Mouse (Mus musculus) heart, postnatal 36 days (tissue): ENCODE data around the gene Zfp385b. TPM values are rescaled to one million over a fixed set of nuclear protein-coding genes. Genes with fewer than 3 reads are reported as not detected.

Experiments used
- DNase-seq, 2 experiments: peaks; one replicate each; pipeline ENCODE4 v3.0.0; 2021 to 2022
- intact Hi-C: fragments of 180-260 bp; cut with DNase I; formaldehyde crosslinking; loops from one replicate; pipeline ENCODE4 v1.15.1; 2025
- total RNA-seq, 2 experiments: library from RNA; stranded (reverse); gene quantifications; 2 replicates each; pipeline ENCODE4 v1.2.3; 2021

The Zfp385b gene
- total RNA-seq, 2 experiments from 2014 or later = 8.7 to 9.7 TPM

GRCm38 (mm10) chr2:77528079-77528752, 291.2 kb downstream of the Zfp385b start:
- DNase-seq = no peak
- intact Hi-C loops = no loop called here

- no peak for DNase-seq
- intact Hi-C loops = no loop called here
Observed at GRCm38 (mm10) chr2:77527616-77528015, 291.8 kb downstream of the Zfp385b start.

DNA sequence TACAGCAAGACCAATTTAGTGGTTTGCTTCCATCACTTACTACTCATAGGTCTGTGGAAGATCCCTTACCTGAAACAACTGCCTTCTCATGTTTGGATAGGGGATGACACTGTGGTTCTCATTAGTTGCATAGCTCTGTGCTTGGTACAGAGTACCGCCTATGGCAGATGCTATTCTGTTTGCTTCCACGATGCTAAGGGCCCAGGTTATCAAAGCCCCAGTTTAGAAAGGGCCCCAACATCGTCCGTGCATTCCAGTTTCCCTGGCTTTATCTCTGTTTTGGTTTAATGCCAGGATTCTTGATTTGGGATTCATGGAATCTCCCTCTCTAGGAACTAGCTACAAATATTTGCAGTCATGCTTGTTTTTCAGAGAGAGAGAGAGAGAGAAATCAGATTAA, 292.6 kb downstream of the Zfp385b start:
- intact Hi-C loops = no loop called here
- DNase-seq = no peak

GRCm38 (mm10) chr2:77526301-77526700, 293.1 kb downstream of the Zfp385b start:
- intact Hi-C loops = no loop called here
- DNase-seq = no peak

- intact Hi-C loops = no loop called here
Observed at GRCm38 (mm10) chr2:77522223-77522622, 297.2 kb downstream of the Zfp385b start.

DNA sequence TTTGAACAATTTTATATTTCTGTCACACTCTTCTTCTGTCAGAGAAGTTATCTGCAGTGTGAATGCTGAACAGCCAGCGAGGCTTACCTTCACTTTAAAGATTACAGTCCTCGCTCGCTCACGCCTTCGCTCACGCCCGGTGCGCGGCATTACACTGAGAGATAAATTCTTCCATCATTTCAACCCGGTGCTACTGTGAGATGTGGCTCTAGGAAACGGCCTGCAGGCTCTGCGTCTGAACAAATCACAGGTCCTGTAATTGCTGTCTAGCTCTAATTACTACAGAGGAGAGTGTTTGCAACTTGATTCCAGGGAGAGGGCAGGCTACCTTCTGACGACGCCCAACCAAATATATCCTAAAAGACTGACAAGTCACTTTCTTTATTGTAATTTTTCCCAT, 300.1 kb downstream of the Zfp385b start:
- DNase-seq = no peak
- intact Hi-C loops = no loop called here

More at GRCm38 (mm10) chr2:77522223-77522622, 297.2 kb downstream of the Zfp385b start:
- DNase-seq = no peak

GRCm38 (mm10) chr2:77518693-77519092, 300.7 kb downstream of the Zfp385b start:
- DNase-seq = no peak
- intact Hi-C loops = no loop called here

DNA sequence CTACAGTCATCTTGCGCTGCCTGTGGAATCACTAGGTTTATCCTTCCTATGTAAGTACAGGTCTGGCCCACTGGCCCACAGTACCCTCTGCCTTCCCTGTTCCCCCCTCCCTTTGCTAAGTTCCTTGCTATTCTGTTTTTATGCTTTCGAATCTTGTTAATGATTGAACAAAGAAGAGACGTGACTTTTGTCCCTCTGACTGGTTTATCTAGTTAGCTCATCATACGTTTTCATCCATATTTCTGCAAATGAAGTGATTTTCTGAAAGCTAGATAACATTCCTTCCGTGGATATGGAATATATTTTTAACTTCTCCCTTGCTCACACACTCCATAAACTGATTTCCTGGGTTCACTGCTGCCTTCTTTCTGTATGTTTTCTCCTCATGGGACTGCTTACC, 302.8 kb downstream of the Zfp385b start:
- intact Hi-C loops = no loop called here

DNA sequence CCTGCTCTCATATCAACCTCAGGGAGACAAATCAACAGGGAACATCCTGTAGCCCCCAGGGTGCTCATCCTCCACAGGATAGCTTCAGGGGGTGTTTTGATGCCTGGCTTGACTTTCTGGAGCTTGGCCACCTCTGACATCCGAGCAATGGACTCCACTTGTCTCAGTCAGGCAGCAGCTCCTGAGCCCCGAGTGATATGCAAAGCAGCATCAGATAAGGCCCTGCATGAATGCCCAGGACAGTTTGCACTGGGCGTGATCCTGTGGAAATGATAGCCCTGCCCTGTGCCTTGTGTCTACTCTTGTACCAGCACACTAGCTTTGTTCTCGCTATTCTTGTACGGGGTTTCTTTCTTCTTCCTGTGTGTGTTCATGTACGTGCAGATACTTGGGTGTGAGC, 303.8 kb downstream of the Zfp385b start:
- intact Hi-C loops = no loop called here
- no peak for DNase-seq

More for the DNA sequence above, 302.8 kb downstream of the Zfp385b start:
- no peak for DNase-seq

DNA sequence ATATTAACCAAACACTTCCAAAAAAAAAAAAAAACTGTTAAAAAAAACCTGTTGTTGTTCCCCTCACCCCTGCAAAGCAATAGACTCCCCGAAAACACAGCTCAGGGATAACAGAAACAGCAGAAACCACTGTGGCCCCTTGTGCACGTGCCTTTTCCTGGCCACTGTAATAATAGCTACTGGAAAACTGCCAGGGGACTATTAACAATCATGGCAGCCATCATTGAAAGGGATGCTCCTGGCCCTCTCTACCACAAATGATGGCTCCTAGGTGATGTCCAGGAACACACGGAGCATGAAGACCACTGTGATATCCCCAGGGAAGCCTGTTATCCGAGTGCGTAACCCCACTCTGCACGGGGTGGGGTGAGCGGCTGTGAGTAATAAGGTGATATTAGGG, 304.4 kb downstream of the Zfp385b start:
- no peak for DNase-seq
- intact Hi-C loops = no loop called here

DNA sequence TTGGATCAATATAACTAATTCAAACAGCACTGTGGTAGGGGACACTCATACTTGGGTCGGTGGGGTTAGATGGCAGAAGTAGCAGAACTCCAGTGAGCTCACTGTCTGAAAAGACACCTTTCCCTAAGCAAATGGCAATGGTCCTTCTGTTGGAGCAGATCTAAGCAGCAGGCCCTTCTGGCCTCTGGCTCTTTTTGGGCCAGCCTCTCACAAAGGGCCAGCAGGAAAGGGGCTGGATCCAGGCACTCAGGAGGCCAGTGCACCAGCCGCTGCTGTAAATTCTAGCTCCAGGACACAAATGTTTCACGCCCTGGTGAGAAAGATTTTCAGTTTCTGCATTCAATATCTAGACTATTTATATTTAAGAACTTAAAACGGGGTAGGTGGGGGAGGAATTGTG, 305.0 kb downstream of the Zfp385b start:
- no peak for DNase-seq
- intact Hi-C loops = no loop called here

GRCm38 (mm10) chr2:77508731-77509130, 310.7 kb downstream of the Zfp385b start:
- DNase-seq = no peak
- intact Hi-C loops = no loop called here

DNA sequence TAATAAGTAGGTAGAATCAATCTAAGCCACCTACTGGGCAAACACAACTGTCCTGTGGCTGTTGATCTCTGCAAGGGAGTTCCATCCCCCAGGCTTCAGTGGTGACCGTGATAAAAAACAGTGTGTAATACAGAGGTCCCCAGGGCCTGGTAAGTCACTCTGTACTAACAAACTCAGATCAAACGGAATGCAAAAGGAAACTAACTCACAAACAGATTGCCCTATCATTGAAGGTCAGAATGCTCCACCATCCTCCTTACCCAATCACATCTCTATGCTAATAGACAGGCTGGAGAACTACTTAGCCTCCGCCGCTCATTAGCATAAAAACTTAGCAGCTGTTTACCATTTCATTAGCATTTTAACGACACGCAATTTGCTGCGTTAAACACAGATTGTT, 313.1 kb downstream of the Zfp385b start:
- intact Hi-C loops = no loop called here
- no peak for DNase-seq

- intact Hi-C loops = no loop called here
- no peak for DNase-seq
Observed at GRCm38 (mm10) chr2:77505614-77506013, 313.8 kb downstream of the Zfp385b start.

- intact Hi-C loops = no loop called here
- DNase-seq = no peak
Observed at GRCm38 (mm10) chr2:77503674-77504351, 315.6 kb downstream of the Zfp385b start.

DNA sequence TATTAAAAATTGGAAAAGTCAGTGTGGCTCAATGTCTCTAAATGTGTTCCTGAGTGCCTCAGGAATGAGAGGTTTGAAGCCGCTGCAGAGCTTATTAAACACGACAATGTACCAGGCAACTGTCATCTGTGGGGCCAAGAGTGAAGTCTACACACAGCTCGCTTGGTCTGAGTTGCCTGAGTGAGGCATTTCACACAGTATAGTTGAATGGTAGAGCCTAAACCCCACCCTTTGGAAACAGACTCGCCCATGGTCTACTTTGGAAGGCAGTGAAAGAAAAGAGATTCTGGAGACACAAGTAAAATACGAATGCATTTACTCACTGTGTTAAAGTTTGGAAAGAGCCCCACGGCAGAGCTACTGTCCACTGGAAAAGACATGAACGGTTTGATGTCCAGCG, 316.2 kb downstream of the Zfp385b start:
- no peak for DNase-seq
- intact Hi-C loops = no loop called here

GRCm38 (mm10) chr2:77502458-77502857, 317.0 kb downstream of the Zfp385b start:
- no peak for DNase-seq
- intact Hi-C loops = no loop called here

DNA sequence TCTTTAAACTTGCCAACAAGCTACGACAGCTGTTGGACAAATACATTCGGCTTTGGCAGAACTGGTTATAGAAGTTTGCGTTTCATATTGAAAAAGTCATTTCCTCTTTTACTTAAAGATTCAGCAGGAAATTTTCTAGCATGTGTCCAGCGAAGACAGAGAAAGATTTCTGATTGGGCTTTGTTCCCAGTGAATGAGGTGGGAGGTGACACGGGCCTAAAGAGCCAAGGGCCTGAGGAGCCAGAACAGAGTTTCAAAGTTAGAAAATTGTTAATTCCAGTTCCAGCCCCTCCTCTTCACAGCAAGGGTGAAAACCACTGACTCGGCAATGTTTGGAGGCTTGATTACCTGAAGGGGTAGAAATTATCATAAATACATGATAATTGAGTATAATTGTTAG, 319.0 kb downstream of the Zfp385b start:
- intact Hi-C loops = no loop called here
- no peak for DNase-seq

DNA sequence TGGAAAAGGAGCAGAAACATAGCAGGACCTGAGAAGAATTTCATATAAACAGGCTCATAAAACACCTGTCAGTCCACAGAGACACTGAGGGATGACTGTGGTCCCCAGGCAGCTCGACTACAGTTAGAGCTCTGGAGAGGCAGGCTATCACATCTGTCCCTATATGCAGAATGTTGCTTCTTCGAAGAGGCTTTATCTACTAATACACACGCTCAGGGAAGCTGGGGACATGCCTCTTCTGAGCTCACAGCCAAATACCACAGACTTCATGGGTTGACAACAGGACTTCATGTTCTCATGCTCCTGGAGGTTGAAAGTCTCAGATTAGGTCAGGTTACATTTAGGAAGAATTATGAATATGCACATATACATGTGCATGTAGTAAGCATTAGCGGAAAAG, 321.1 kb downstream of the Zfp385b start:
- intact Hi-C loops = no loop called here
- no peak for DNase-seq

DNA sequence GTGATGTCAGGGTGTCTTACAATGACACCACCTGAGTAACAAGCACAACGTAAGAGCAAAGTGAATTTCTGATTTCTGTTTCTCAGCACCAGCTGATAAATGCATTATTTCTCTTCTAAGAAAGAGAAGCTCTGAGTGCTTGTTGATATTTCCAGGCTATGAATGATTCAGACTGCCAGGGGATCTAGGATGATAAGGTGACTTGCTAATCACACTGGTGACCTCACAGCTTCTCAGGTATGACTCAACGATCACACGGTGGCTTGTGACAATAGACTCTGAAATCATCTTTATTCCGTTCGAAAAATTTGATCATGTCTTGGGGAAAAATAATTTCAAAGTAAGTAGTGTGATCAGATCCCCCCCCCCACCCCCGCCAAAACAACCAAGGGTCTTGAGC, 321.5 kb downstream of the Zfp385b start:
- intact Hi-C loops = no loop called here
- no peak for DNase-seq

GRCm38 (mm10) chr2:77496071-77496470, 323.4 kb downstream of the Zfp385b start:
- DNase-seq = no peak
- intact Hi-C loops = no loop called here

DNA sequence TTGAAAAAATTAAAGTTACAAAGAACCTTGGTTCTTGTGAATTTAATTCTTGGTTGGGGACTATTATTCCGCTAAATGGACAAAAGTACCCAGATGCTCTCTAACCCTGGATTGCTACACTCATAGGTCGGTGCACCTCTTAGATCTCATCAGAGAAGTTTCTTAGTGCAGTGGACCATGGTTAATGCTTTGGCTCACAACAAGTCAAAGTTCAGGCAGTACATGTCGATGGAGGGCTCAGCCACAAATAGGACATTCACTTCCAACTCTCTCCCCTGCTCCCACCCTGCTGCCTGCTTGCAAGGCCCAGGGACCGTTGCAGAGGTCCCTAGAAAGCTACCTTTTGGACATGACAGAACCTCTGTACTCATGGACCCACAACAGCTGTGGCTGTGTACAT, 324.1 kb downstream of the Zfp385b start:
- intact Hi-C loops = no loop called here
- DNase-seq = no peak
